Mouse (Mus musculus) adrenal gland, adult 2 months (tissue): ENCODE measurements around the gene Senp3. TPM values are rescaled to one million over a fixed set of nuclear protein-coding genes. Genes with fewer than 3 reads are reported as not detected.

Experiments
- DNase-seq: peaks from one replicate; pipeline ENCODE4 v3.0.0; 2021
- polyA plus RNA-seq: library from polyadenylated mRNA; depleted of rRNA; stranded (reverse); fragments of >200 nt; gene quantifications from 2 replicates; pipeline ENCODE4 v1.2.3, GENCODE M21; 2012
- total RNA-seq, 2 experiments: library from RNA; stranded (reverse); gene quantifications; 2 replicates each; pipeline ENCODE4 v1.2.3; 2021

The Senp3 gene
- total and polyA plus RNA-seq, 3 experiments, result 37.5 to 75.5 (median 65.5) TPM

- DNase-seq, result no peak
Measured at GRCm38 (mm10) chr11:69680136-69680855, 1.6 kb downstream of the Senp3 start.

- no peak for DNase-seq
Measured at GRCm38 (mm10) chr11:69679144-69679543, 2.7 kb downstream of the Senp3 start.

GRCm38 (mm10) chr11:69672211-69672706, 9.6 kb downstream of the Senp3 start, which contains the start of gene Eif4a1:
Gene Eif4a1 (minus strand): TSS chr11:69672423.
- DNase-seq, result peak; percentile 100

GRCm38 (mm10) chr11:69671726-69672124, 10.2 kb downstream of the Senp3 start:
- no peak for DNase-seq

- peak; percentile 97 for DNase-seq
Measured at GRCm38 (mm10) chr11:69670786-69671725, 10.8 kb downstream of the Senp3 start.

- no peak for DNase-seq
Measured at GRCm38 (mm10) chr11:69666665-69667005, 15.2 kb downstream of the Senp3 start.

- DNase-seq, result peak; percentile 71
Measured at GRCm38 (mm10) chr11:69665961-69666664, 15.8 kb downstream of the Senp3 start, which contains the start of gene Cd68. Gene Cd68 (minus strand): TSS chr11:69666153.

GRCm38 (mm10) chr11:69665457-69665960, 16.4 kb downstream of the Senp3 start:
- no peak for DNase-seq

GRCm38 (mm10) chr11:69664841-69665240, 17.0 kb downstream of the Senp3 start:
- no peak for DNase-seq

- DNase-seq, result peak; percentile 84
Measured at GRCm38 (mm10) chr11:69663795-69664194, 18.1 kb downstream of the Senp3 start.

GRCm38 (mm10) chr11:69662967-69663671, 18.8 kb downstream of the Senp3 start:
- no peak for DNase-seq

- peak; percentile 96 for DNase-seq
Measured at GRCm38 (mm10) chr11:69662213-69662966, 19.5 kb downstream of the Senp3 start, which contains the start of gene Mpdu1. Gene Mpdu1 (minus strand): TSS chr11:69662642.

GRCm38 (mm10) chr11:69661221-69661881, 20.5 kb downstream of the Senp3 start:
- DNase-seq, result peak; percentile 83

GRCm38 (mm10) chr11:69657462-69657881, 24.4 kb downstream of the Senp3 start:
- DNase-seq, result no peak

GRCm38 (mm10) chr11:69656617-69657461, 25.0 kb downstream of the Senp3 start:
- DNase-seq, result no peak

GRCm38 (mm10) chr11:69656065-69656455, 25.8 kb downstream of the Senp3 start:
- no peak for DNase-seq

GRCm38 (mm10) chr11:69655264-69656064, 26.4 kb downstream of the Senp3 start, which contains the start of gene Sox15:
Gene Sox15 (plus strand): TSS chr11:69655314.
- peak; percentile 67 for DNase-seq

- no peak for DNase-seq
Measured at GRCm38 (mm10) chr11:69654760-69655159, 27.1 kb downstream of the Senp3 start.
